Mouse (Mus musculus): Measurements from ENCODE around the gene Rgp1.

Rgp1 gene

GRCm38 (mm10) chr4:43559519-43560242 lies 18.8 kb upstream of the Rgp1 start:
- TF ChIP-seq GATA4 (IDR thresholded peaks at IDR 0.05; ENCODE audit: insufficient replicate concordance, low read length), result no peak

- no peak for TF ChIP-seq GATA4 (IDR thresholded peaks at IDR 0.05; ENCODE audit: insufficient replicate concordance, low read length)
Measured at GRCm38 (mm10) chr4:43560243-43560611, 18.3 kb upstream of the Rgp1 start.

- no peak for TF ChIP-seq GATA4 (IDR thresholded peaks at IDR 0.05; ENCODE audit: insufficient replicate concordance, low read length)
Measured at GRCm38 (mm10) chr4:43560976-43561375, 17.5 kb upstream of the Rgp1 start.

GRCm38 (mm10) chr4:43561436-43561996 lies 17.0 kb upstream of the Rgp1 start:
- no peak for TF ChIP-seq GATA4 (IDR thresholded peaks at IDR 0.05; ENCODE audit: insufficient replicate concordance, low read length)

GRCm38 (mm10) chr4:43561997-43562768 lies 16.3 kb upstream of the Rgp1 start, which contains the start of the genes Creb3 and Tln1:
Creb3 (plus strand) TSS chr4:43562332.
Tln1 (minus strand) TSS chr4:43562691.
- TF ChIP-seq GATA4 (IDR thresholded peaks at IDR 0.05; ENCODE audit: insufficient replicate concordance, low read length), result peak; percentile 52; the same call in 1 of the 2 replicates

- TF ChIP-seq GATA4 (IDR thresholded peaks at IDR 0.05; ENCODE audit: insufficient replicate concordance, low read length), result no peak
Measured at GRCm38 (mm10) chr4:43562769-43563600, 15.5 kb upstream of the Rgp1 start.

GRCm38 (mm10) chr4:43563601-43563875 lies 15.0 kb upstream of the Rgp1 start:
- TF ChIP-seq GATA4 (IDR thresholded peaks at IDR 0.05; ENCODE audit: insufficient replicate concordance, low read length), result no peak

- no peak for TF ChIP-seq GATA4 (IDR thresholded peaks at IDR 0.05; ENCODE audit: insufficient replicate concordance, low read length)
Measured at GRCm38 (mm10) chr4:43564231-43564630, 14.3 kb upstream of the Rgp1 start.

GRCm38 (mm10) chr4:43567140-43567539 lies 11.4 kb upstream of the Rgp1 start:
- no peak for TF ChIP-seq GATA4 (IDR thresholded peaks at IDR 0.05; ENCODE audit: insufficient replicate concordance, low read length)

- TF ChIP-seq GATA4 (IDR thresholded peaks at IDR 0.05; ENCODE audit: insufficient replicate concordance, low read length), result no peak
Measured at GRCm38 (mm10) chr4:43571395-43572045, 7.0 kb upstream of the Rgp1 start.

- TF ChIP-seq GATA4 (IDR thresholded peaks at IDR 0.05; ENCODE audit: insufficient replicate concordance, low read length), result no peak
Measured at GRCm38 (mm10) chr4:43573561-43573960, 5.0 kb upstream of the Rgp1 start.

GRCm38 (mm10) chr4:43575356-43575755 lies 3.2 kb upstream of the Rgp1 start:
- no peak for TF ChIP-seq GATA4 (IDR thresholded peaks at IDR 0.05; ENCODE audit: insufficient replicate concordance, low read length)

GRCm38 (mm10) chr4:43577237-43577881 lies 1.2 kb upstream of the Rgp1 start:
- TF ChIP-seq GATA4 (IDR thresholded peaks at IDR 0.05; ENCODE audit: insufficient replicate concordance, low read length), result no peak

- TF ChIP-seq GATA4 (IDR thresholded peaks at IDR 0.05; ENCODE audit: insufficient replicate concordance, low read length), result no peak
Measured at GRCm38 (mm10) chr4:43579256-43579655, 741 bp downstream of the Rgp1 start.
